Comparison of ENCODE assay signal across 16 mouse cellular contexts in genomic region chr6:106593756-106594155, GRCm38 (mm10).
DNase-seq lines count a peak whose midpoint lies in the region; ATAC-seq lines count a peak whose summit lies in the region.
"Had no signal": no experiment of that assay in that cellular context is flagged by ENCODE, and none has a peak within 500 bp of the region (broad histone marks: within the 10 kb centered on the region; RNA-seq: fewer than 3 reads in every experiment).

No protein-coding gene starts in this region.

- H3K27ac ChIP-seq in heart, embryonic 14.5 days (replicated peaks in 1 of 2; ENCODE audit: control insufficient read depth in 1 of 2, insufficient read depth in 1 of 2, low read depth in 2 of 2, low read length in 2 of 2), result no peak overlapping the region
- H3K27ac ChIP-seq in midbrain, embryonic 16.5 days (ENCODE audit: low read length), result no peak overlapping the region
- no peak overlapping the region for H3K27ac ChIP-seq in midbrain, embryonic 15.5 days
- no peak overlapping the region for H3K27ac ChIP-seq in hindbrain, embryonic 14.5 days
- H3K27ac ChIP-seq in neural tube, embryonic 15.5 days (replicated peaks), result no peak overlapping the region
- H3K27ac ChIP-seq: forebrain, embryonic 13.5 days; stomach, postnatal 0 days had no signal

- H3K4me2 ChIP-seq in heart, embryonic 14.5 days (ENCODE audit: low read length), result peak overlapping the region; percentile 58
- peak overlapping the region; percentile 17 for H3K4me2 ChIP-seq in midbrain, embryonic 16.5 days (ENCODE audit: low read length)
- no peak overlapping the region for H3K4me2 ChIP-seq in midbrain, embryonic 15.5 days
- H3K4me2 ChIP-seq in hindbrain, embryonic 14.5 days (replicated peaks), result peak overlapping the region; percentile 13; the same call in 1 of the 2 replicates
- peak overlapping the region; percentile 34 for H3K4me2 ChIP-seq in neural tube, embryonic 15.5 days
- H3K4me2 ChIP-seq: forebrain, embryonic 13.5 days had no signal

- no peak for ATAC-seq in heart, embryonic 14.5 days (ENCODE audit: insufficient number of reproducible peaks, insufficient read depth, low FRiP score, low read depth)
- no peak for ATAC-seq in midbrain, embryonic 16.5 days
- ATAC-seq in midbrain, embryonic 15.5 days (replicated peaks), result no peak
- no peak for ATAC-seq in hindbrain, embryonic 14.5 days (ENCODE audit: low FRiP score)
- ATAC-seq in neural tube, embryonic 15.5 days (ENCODE audit: low FRiP score), result no peak
- ATAC-seq: CD4-positive, CD25-positive, alpha-beta regulatory T cell, adult 4 months; forebrain, embryonic 13.5 days had no signal

- H3K9me3 ChIP-seq in heart, embryonic 14.5 days (ENCODE audit: control insufficient read depth, low read length), result no peaks in the 10 kb centered on the region
- no peaks in the 10 kb centered on the region for H3K9me3 ChIP-seq in midbrain, embryonic 16.5 days (replicated peaks; ENCODE audit: control insufficient read depth, low read length, poor library complexity, severe bottlenecking)
- H3K9me3 ChIP-seq in midbrain, embryonic 15.5 days, result no peaks in the 10 kb centered on the region
- H3K9me3 ChIP-seq in hindbrain, embryonic 14.5 days (ENCODE audit: control insufficient read depth, low read length), result no peaks in the 10 kb centered on the region
- no peaks in the 10 kb centered on the region for H3K9me3 ChIP-seq in neural tube, embryonic 15.5 days (replicated peaks)
- H3K9me3 ChIP-seq: forebrain, embryonic 13.5 days had no signal

- H3K36me3 ChIP-seq in heart, embryonic 14.5 days (ENCODE audit: control insufficient read depth, insufficient read depth, low read length), result no peaks in the 10 kb centered on the region
- H3K36me3 ChIP-seq in midbrain, embryonic 16.5 days (ENCODE audit: control insufficient read depth, insufficient read depth, low read length), result no peaks in the 10 kb centered on the region
- no peaks in the 10 kb centered on the region for H3K36me3 ChIP-seq in midbrain, embryonic 15.5 days (replicated peaks)
- no peaks in the 10 kb centered on the region for H3K36me3 ChIP-seq in hindbrain, embryonic 14.5 days (replicated peaks; ENCODE audit: control insufficient read depth, insufficient read depth)
- no peaks in the 10 kb centered on the region for H3K36me3 ChIP-seq in neural tube, embryonic 15.5 days

- H3K9ac ChIP-seq in heart, embryonic 14.5 days (ENCODE audit: low read length), result no peak overlapping the region
- H3K9ac ChIP-seq in midbrain, embryonic 16.5 days (ENCODE audit: low read depth, low read length), result no peak overlapping the region
- no peak overlapping the region for H3K9ac ChIP-seq in midbrain, embryonic 15.5 days
- no peak overlapping the region for H3K9ac ChIP-seq in hindbrain, embryonic 14.5 days
- H3K9ac ChIP-seq in neural tube, embryonic 15.5 days (replicated peaks), result no peak overlapping the region
- H3K9ac ChIP-seq: forebrain, embryonic 13.5 days had no signal

- no peaks in the 10 kb centered on the region for H3K27me3 ChIP-seq in heart, embryonic 14.5 days (ENCODE audit: control insufficient read depth, insufficient read depth, low read length)
- H3K27me3 ChIP-seq in midbrain, embryonic 16.5 days (ENCODE audit: control insufficient read depth, insufficient read depth, low read depth, low read length), result no peaks in the 10 kb centered on the region
- H3K27me3 ChIP-seq in midbrain, embryonic 15.5 days (replicated peaks), result no peaks in the 10 kb centered on the region
- H3K27me3 ChIP-seq in hindbrain, embryonic 14.5 days (ENCODE audit: control insufficient read depth, insufficient read depth, low read length), result no peaks in the 10 kb centered on the region
- H3K27me3 ChIP-seq in neural tube, embryonic 15.5 days (replicated peaks), result no peaks in the 10 kb centered on the region
- H3K27me3 ChIP-seq: forebrain, embryonic 13.5 days had no signal

- WGBS in heart, embryonic 14.5 days, result 24% methylated on average over 9 of the region's 9 CpGs
- 15% methylated on average over 9 of the region's 9 CpGs for WGBS in midbrain, embryonic 16.5 days
- WGBS in midbrain, embryonic 15.5 days, result 16% methylated on average over 9 of the region's 9 CpGs
- WGBS in hindbrain, embryonic 14.5 days, result 10% methylated on average over 9 of the region's 9 CpGs
- WGBS in neural tube, embryonic 15.5 days, result 11% methylated on average over 9 of the region's 9 CpGs

- H3K4me1 ChIP-seq in heart, embryonic 14.5 days (ENCODE audit: control insufficient read depth in 2 of 2, insufficient read depth in 2 of 2, low read length in 2 of 2), result no peaks in the 10 kb centered on the region
- no peaks in the 10 kb centered on the region for H3K4me1 ChIP-seq in midbrain, embryonic 16.5 days (ENCODE audit: control insufficient read depth, insufficient read depth, low read length)
- H3K4me1 ChIP-seq in midbrain, embryonic 15.5 days, result peaks cover 8% of the 10 kb centered on the region; the same call in 1 of the 2 replicates
- peaks cover 7% of the 10 kb centered on the region for H3K4me1 ChIP-seq in hindbrain, embryonic 14.5 days (replicated peaks; ENCODE audit: control insufficient read depth, insufficient read depth, low read length)
- H3K4me1 ChIP-seq in neural tube, embryonic 15.5 days, result peaks cover 8% of the 10 kb centered on the region
- H3K4me1 ChIP-seq: forebrain, embryonic 13.5 days had no signal

- H3K4me3 ChIP-seq in heart, embryonic 14.5 days (ENCODE audit: control insufficient read depth in 1 of 2, insufficient read depth in 1 of 2, low read depth in 1 of 2, low read length in 2 of 2), result no peak overlapping the region
- no peak overlapping the region for H3K4me3 ChIP-seq in midbrain, embryonic 16.5 days (ENCODE audit: low read depth, low read length)
- no peak overlapping the region for H3K4me3 ChIP-seq in midbrain, embryonic 15.5 days
- H3K4me3 ChIP-seq in hindbrain, embryonic 14.5 days (replicated peaks; ENCODE audit: low read length), result no peak overlapping the region
- H3K4me3 ChIP-seq in neural tube, embryonic 15.5 days (replicated peaks), result no peak overlapping the region
- H3K4me3 ChIP-seq: forebrain, embryonic 13.5 days; myocyte had no signal

- DNase-seq in heart, adult 11 months, result no peak
- DNase-seq in hindbrain, embryonic 14.5 days (ENCODE audit: low spot score), result no peak
- DNase-seq in spleen, postnatal 10 days (ENCODE audit: low spot score in 2 of 2), result no peak
- DNase-seq in ovary, adult 18-20 months (ENCODE audit: low spot score), result no peak
- DNase-seq: cerebellum, adult 9-11 months; kidney, postnatal 36 days; lung, postnatal 14 days; right cerebral cortex, postnatal 25 days had no signal
